Mouse (Mus musculus) ES-E14 (cell line): ENCODE measurements around the gene Ndufb3.

ENCODE experiments used
- CHD2 ChIP-seq: IDR thresholded peaks from 2 replicates; pipeline ENCODE4 v1.6.1; 2014; ENCODE audit warnings: mild to moderate bottlenecking, low read depth, low read length, inconsistent platforms
- HCFC1 ChIP-seq: IDR thresholded peaks from 2 replicates; pipeline ENCODE4 v1.6.1; 2012; ENCODE audit warnings: low read length, inconsistent platforms, borderline replicate concordance; ENCODE audit not compliant: insufficient read depth
- MAFK ChIP-seq: IDR thresholded peaks from 2 replicates; pipeline ENCODE4 v1.6.1; 2014; ENCODE audit warnings: mild to moderate bottlenecking, low read depth, low read length, inconsistent platforms; ENCODE audit not compliant: insufficient read depth
- ZC3H11A ChIP-seq: IDR thresholded peaks from 2 replicates; pipeline ENCODE4 v1.6.1; 2012; ENCODE audit warnings: low read depth, mild to moderate bottlenecking, inconsistent platforms, low read length, borderline replicate concordance
- ZNF384 ChIP-seq: IDR thresholded peaks from 2 replicates; pipeline ENCODE4 v1.6.1; 2012; ENCODE audit warnings: low read depth, low read length, inconsistent platforms

- TF ChIP-seq CHD2 (no peak), MAFK (no peak), HCFC1 (no peak), ZNF384 (no peak), ZC3H11A (no peak)
Measured at GRCm38 (mm10) chr1:58610611-58611010, 24.4 kb downstream of the Ndufb3 start.
